Mouse (Mus musculus): ENCODE data around the gene 1700037H04Rik.

- TF ChIP-seq CTCF (IDR thresholded peaks at IDR 0.05) = no peak
- no peak for TF ChIP-seq POLR2A (IDR thresholded peaks at IDR 0.05; ENCODE audit: insufficient read depth, low read depth, low read length)
- TF ChIP-seq EP300 (IDR thresholded peaks at IDR 0.05; ENCODE audit: insufficient read depth, low read depth, low read length) = no peak
Observed at GRCm38 (mm10) chr2:131163924-131164323, 4.0 kb upstream of the 1700037H04Rik start.

Data from heart, adult 2 months (tissue).